Mouse (Mus musculus) kidney, embryonic 15.5 days (tissue): ENCODE results near the gene Boc. TPM values are rescaled to one million over a fixed set of nuclear protein-coding genes. Genes with fewer than 3 reads are reported as not detected.

ENCODE experiments used
- ATAC-seq: fragments of 200-750 bp; cut with Nextera tagmentation; replicated peaks from 2 replicates; pipeline ENCODE4 v1.8.0; 2017; ENCODE audit warnings: moderate TSS enrichment; ENCODE audit not compliant: low FRiP score
- H3K27ac ChIP-seq: fragments of 300-500 bp; sonication (generic); 2 replicates; pipeline ENCODE4 v1.5.1; 2015; ENCODE audit warnings: mild to moderate bottlenecking, inconsistent platforms
- H3K27me3 ChIP-seq: fragments of 300-500 bp; sonication (generic); 2 replicates; pipeline ENCODE4 v1.6.1; 2015; ENCODE audit warnings: inconsistent platforms
- H3K36me3 ChIP-seq: fragments of 300-500 bp; sonication (generic); 2 replicates; pipeline ENCODE4 v1.6.1; 2015; ENCODE audit warnings: inconsistent platforms
- H3K4me1 ChIP-seq: fragments of 300-500 bp; sonication (generic); 2 replicates; pipeline ENCODE4 v1.6.1; 2015; ENCODE audit warnings: inconsistent platforms
- H3K4me2 ChIP-seq: fragments of 300-500 bp; sonication (generic); 2 replicates; pipeline ENCODE4 v1.6.1; 2015; ENCODE audit warnings: moderate library complexity, mild to moderate bottlenecking, inconsistent platforms
- H3K4me3 ChIP-seq: fragments of 300-500 bp; sonication (generic); replicated peaks from 2 replicates; pipeline ENCODE4 v1.5.1; 2015; ENCODE audit warnings: mild to moderate bottlenecking, inconsistent platforms
- H3K9ac ChIP-seq: fragments of 300-500 bp; sonication (generic); 2 replicates; pipeline ENCODE4 v1.6.1; 2015; ENCODE audit warnings: mild to moderate bottlenecking, inconsistent platforms
- H3K9me3 ChIP-seq: fragments of 300-500 bp; sonication (generic); replicated peaks from 2 replicates; pipeline ENCODE4 v1.6.1; 2016; ENCODE audit warnings: inconsistent platforms
- WGBS: fragments of 180-500 bp; shearing (Covaris S2); methylation state at CpG from one replicate; pipeline ENCODE4 v1.1.7; 2015; ENCODE audit warnings: mixed read lengths; 5-methylcytosine and 5-hydroxymethylcytosine counted together
- polyA plus RNA-seq: library from polyadenylated mRNA; unstranded; fragments of >200 nt; fragmentation: Nextera tagmentation; extraction: Ambion mirVana; gene quantifications from 2 replicates; pipeline ENCODE4 v1.2.1, GENCODE M21; 2015

Gene Boc
- polyA plus RNA-seq, 1 experiment from 2014 or later, result 24.2 TPM

GRCm38 (mm10) chr16:44565328-44566210 is 6.9 kb upstream of the Boc start:
- no peaks in the 10 kb centered on the region for H3K27me3 ChIP-seq
- no peak overlapping the region for H3K9ac ChIP-seq
- H3K27ac ChIP-seq, result no peak overlapping the region
- peak; percentile 44; the same call in 1 of the 2 replicates for ATAC-seq
- H3K4me3 ChIP-seq, result peak overlapping the region; percentile 8
- WGBS, result 22% methylated on average over 22 of the region's 22 CpGs
- H3K36me3 ChIP-seq, result no peaks in the 10 kb centered on the region
- H3K4me2 ChIP-seq, result peak overlapping the region; percentile 48
- H3K9me3 ChIP-seq, result no peaks in the 10 kb centered on the region
- peaks cover 14% of the 10 kb centered on the region for H3K4me1 ChIP-seq

GRCm38 (mm10) chr16:44564359-44564758 is 5.7 kb upstream of the Boc start:
- 40% methylated on average over 8 of the region's 8 CpGs for WGBS
- Histone ChIP-seq H3K27ac (no peak overlapping the region), H3K27me3 (no peaks in the 10 kb centered on the region), H3K9ac (no peak overlapping the region), H3K9me3 (no peaks in the 10 kb centered on the region), H3K4me2 (no peak overlapping the region), H3K36me3 (no peaks in the 10 kb centered on the region), H3K4me3 (no peak overlapping the region), H3K4me1 (peaks cover 17% of the 10 kb centered on the region)
- ATAC-seq, result no peak

- Histone ChIP-seq H3K4me1 (peaks cover 28% of the 10 kb centered on the region), H3K9me3 (no peaks in the 10 kb centered on the region), H3K27ac (no peak overlapping the region), H3K4me3 (no peak overlapping the region), H3K36me3 (no peaks in the 10 kb centered on the region), H3K9ac (no peak overlapping the region), H3K27me3 (no peaks in the 10 kb centered on the region), H3K4me2 (no peak overlapping the region)
- 62% methylated on average over 3 of the region's 3 CpGs for WGBS
- ATAC-seq, result no peak
Observed at GRCm38 (mm10) chr16:44562061-44562460, 3.4 kb upstream of the Boc start.

GRCm38 (mm10) chr16:44560214-44560613 is 1.5 kb upstream of the Boc start:
- no peak for ATAC-seq
- Histone ChIP-seq H3K4me2 (no peak overlapping the region), H3K27me3 (no peaks in the 10 kb centered on the region), H3K36me3 (no peaks in the 10 kb centered on the region), H3K27ac (no peak overlapping the region), H3K9me3 (no peaks in the 10 kb centered on the region), H3K4me3 (no peak overlapping the region), H3K9ac (no peak overlapping the region), H3K4me1 (peaks cover 36% of the 10 kb centered on the region)
- WGBS, result 58% methylated on average over 1 of the region's 1 CpGs

GRCm38 (mm10) chr16:44559330-44559695 is 616 bp upstream of the Boc start:
- no peaks in the 10 kb centered on the region for H3K9me3 ChIP-seq
- H3K4me3 ChIP-seq, result peak overlapping the region; percentile 71
- peak overlapping the region; percentile 79 for H3K4me2 ChIP-seq
- 14% methylated on average over 5 of the region's 5 CpGs for WGBS
- peaks cover 36% of the 10 kb centered on the region for H3K4me1 ChIP-seq
- H3K9ac ChIP-seq, result no peak overlapping the region
- H3K27me3 ChIP-seq, result no peaks in the 10 kb centered on the region
- H3K36me3 ChIP-seq, result no peaks in the 10 kb centered on the region
- H3K27ac ChIP-seq, result 0 out of 2 replicates have a peak overlapping the region, but pooled peaks have one; percentile 13
- no peak for ATAC-seq

DNA sequence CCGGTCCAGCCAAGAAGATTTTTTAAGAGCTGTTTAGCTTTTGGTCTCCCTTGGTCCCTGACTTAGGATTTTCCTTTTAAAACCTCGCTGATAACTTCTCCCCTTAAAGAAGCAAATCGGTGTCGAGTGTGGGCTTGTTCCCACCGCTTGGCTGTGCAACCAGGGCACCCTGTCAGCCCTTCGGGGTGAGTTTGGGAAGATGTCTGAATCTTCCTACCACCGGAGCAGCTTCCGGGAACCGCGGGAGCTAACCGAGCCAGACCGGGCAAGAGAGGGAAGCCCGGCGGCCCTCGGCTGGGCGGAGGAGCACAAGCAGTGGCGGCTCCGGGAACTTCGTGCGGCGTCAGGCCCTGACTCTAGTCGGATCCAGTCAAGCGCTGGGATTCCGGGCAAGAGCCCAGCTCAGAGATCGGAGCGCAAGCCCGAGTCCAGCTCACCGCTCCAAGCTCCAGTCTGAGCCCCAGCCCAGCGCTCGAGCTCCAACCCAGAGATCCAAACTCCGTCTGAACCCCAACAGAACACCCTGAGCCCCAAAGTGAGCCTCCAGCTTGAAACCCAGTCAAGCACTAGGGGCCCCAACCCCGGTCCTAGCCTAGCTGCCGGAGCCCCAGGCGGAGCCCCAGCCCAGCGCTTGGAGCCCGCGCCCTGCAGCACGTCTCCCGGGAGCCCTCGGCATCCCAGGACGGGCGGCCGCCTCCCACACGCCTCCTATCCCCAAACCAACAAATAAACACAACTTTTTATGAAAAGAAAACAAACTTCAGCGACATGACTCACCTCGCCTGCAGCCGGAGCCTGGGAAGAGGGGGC is 831 bp downstream of the Boc start:
- Histone ChIP-seq H3K4me1 (peaks cover 49% of the 10 kb centered on the region), H3K27me3 (no peaks in the 10 kb centered on the region), H3K9me3 (no peaks in the 10 kb centered on the region), H3K9ac (peak overlapping the region; percentile 92), H3K4me3 (peak overlapping the region; percentile 71), H3K4me2 (peak overlapping the region; percentile 79), H3K36me3 (peaks cover 6% of the 10 kb centered on the region; the same call in 1 of the 2 replicates), H3K27ac (peak overlapping the region; percentile 97)
- under 1% methylated on average over 47 of the region's 47 CpGs for WGBS
- ATAC-seq, result peak; percentile 84

DNA sequence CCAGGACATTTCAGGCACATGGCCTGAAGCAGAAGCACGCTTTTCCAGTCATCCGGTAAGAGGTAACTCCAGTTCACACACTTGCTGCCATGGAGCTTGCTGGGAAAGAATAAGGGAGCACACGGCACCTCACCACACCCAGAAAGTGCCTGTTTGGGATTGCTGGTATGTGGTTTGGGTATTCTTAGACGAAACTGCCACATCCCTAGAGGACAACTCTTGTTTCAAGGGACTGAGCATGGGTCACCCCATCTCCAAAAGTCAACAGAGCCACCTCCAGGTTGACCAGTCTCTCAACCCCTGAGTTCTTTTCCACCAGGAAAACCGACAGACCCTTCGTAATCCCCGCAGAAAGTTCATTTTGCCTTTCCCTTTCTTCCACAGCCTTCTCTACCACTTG is 1.6 kb downstream of the Boc start:
- H3K4me1 ChIP-seq, result peaks cover 57% of the 10 kb centered on the region
- peak overlapping the region; percentile 79 for H3K4me2 ChIP-seq
- peaks cover 6% of the 10 kb centered on the region; the same call in 1 of the 2 replicates for H3K36me3 ChIP-seq
- peak overlapping the region; percentile 97 for H3K27ac ChIP-seq
- peak overlapping the region; percentile 71 for H3K4me3 ChIP-seq
- H3K9ac ChIP-seq, result peak overlapping the region; percentile 92
- ATAC-seq, result no peak
- no peaks in the 10 kb centered on the region for H3K9me3 ChIP-seq
- no peaks in the 10 kb centered on the region for H3K27me3 ChIP-seq
- WGBS, result 15% methylated on average over 7 of the region's 7 CpGs

DNA sequence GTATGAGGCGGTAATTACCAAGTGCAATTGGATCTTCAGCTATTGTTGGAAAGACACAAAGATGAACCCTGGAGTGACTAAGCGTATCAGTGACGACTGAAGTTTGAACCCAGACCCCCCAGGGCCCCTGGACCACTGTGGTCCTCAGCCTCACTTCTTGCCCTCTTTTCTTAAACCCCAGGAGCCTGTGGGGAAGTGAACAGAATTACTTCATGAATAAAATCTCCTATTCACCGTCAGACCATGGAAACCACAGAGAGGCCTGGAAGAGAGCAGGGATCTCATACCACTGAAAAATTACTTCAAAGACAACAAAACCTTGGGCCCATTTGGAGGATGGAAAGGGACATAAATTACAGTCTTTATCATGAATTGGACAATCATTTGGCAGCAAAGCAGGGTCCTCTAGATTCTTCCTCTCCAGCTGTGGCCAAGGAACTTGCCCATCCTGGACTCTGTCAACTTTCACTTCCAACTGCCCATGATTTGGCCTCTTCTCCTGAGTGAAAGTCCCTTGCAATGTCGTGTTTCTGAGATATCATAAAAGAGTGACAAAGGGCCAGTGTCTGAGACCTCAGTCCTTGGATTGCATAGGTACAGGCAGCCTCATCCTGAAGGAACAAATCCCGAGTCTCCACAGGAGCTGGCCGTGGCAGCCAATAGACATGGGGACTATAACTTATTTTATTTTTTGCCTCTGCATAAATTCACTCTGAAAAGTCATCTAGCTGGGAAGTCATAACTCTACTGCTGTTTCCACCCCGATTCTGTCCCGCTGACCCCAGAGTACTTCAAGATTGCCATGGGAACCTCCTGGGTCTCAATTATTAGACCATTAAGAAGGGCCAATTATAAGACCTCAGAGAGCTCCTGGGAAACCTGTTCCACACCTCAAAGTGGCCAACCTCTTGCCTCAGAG is 2.6 kb downstream of the Boc start:
- peak overlapping the region; percentile 92; the same call in 1 of the 2 replicates for H3K9ac ChIP-seq

DNA sequence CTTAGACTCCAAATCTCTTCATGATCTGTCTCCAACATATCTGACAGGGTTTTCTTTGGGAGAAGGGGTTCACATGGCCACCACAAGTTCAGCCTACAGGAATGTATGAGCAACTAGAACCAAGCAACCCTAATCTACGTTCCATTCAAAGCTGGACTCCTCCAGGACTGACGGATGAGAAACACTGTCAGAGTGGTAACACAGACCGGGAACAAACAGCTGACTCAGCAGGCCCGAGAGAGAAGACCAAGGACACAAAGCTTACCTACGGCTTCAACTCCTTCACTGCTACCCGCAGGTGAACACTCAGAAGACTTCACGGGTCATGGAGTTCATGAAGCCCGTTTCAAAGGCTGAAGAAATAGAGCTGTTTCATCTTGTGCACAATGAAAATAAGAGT is 4.8 kb downstream of the Boc start:
- ATAC-seq, result no peak
- Histone ChIP-seq H3K27me3 (no peaks in the 10 kb centered on the region), H3K4me1 (peaks cover 80% of the 10 kb centered on the region), H3K9me3 (no peaks in the 10 kb centered on the region), H3K4me2 (no peak overlapping the region; the same call in 1 of the 2 replicates), H3K36me3 (peaks cover 6% of the 10 kb centered on the region; the same call in 1 of the 2 replicates), H3K4me3 (no peak overlapping the region), H3K9ac (no peak overlapping the region), H3K27ac (no peak overlapping the region)
- WGBS, result 38% methylated on average over 8 of the region's 8 CpGs

More for the DNA sequence above, 2.6 kb downstream of the Boc start:
- no peak for ATAC-seq
- 41% methylated on average over 9 of the region's 9 CpGs for whole genome bisulfite sequencing
- Histone ChIP-seq H3K27me3 (no peaks in the 10 kb centered on the region), H3K4me2 (peak overlapping the region; percentile 79), H3K27ac (peak overlapping the region; percentile 97), H3K36me3 (peaks cover 6% of the 10 kb centered on the region; the same call in 1 of the 2 replicates), H3K9me3 (no peaks in the 10 kb centered on the region), H3K4me3 (peak overlapping the region; percentile 71), H3K4me1 (peaks cover 66% of the 10 kb centered on the region)

- WGBS, result 77% methylated on average over 5 of the region's 5 CpGs
Observed at GRCm38 (mm10) chr16:44552726-44553125, 6.0 kb downstream of the Boc start.

GRCm38 (mm10) chr16:44552036-44552435 is 6.7 kb downstream of the Boc start:
- Histone ChIP-seq H3K9me3 (no peaks in the 10 kb centered on the region), H3K27ac (peak overlapping the region; percentile 37; the same call in 1 of the 2 replicates), H3K4me2 (no peak overlapping the region), H3K4me3 (no peak overlapping the region), H3K4me1 (peaks cover 83% of the 10 kb centered on the region), H3K9ac (no peak overlapping the region), H3K27me3 (no peaks in the 10 kb centered on the region), H3K36me3 (peaks cover 17% of the 10 kb centered on the region)
- ATAC-seq, result no peak
- WGBS, result 71% methylated on average over 2 of the region's 2 CpGs

More at GRCm38 (mm10) chr16:44552726-44553125, 6.0 kb downstream of the Boc start:
- peaks cover 81% of the 10 kb centered on the region for H3K4me1 ChIP-seq
- no peaks in the 10 kb centered on the region for H3K9me3 ChIP-seq
- no peak overlapping the region for H3K4me3 ChIP-seq
- H3K4me2 ChIP-seq, result no peak overlapping the region
- peak overlapping the region; percentile 37; the same call in 1 of the 2 replicates for H3K27ac ChIP-seq
- H3K27me3 ChIP-seq, result no peaks in the 10 kb centered on the region
- no peak for ATAC-seq
- no peak overlapping the region for H3K9ac ChIP-seq
- H3K36me3 ChIP-seq, result peaks cover 12% of the 10 kb centered on the region
